ENCODE assay signal across 8 mouse cellular contexts in genomic region chr2:72287142-72287541, GRCm38 (mm10). TPM values are rescaled to one million over a fixed set of nuclear protein-coding genes. Genes with fewer than 3 reads are reported as not detected.
DNase-seq lines count a peak whose midpoint lies in the region; TF ChIP-seq lines count a peak whose summit lies in the region.

No protein-coding gene starts in this region.

- H3K27me3 ChIP-seq in kidney, adult 2 months (replicated peaks; ENCODE audit: control insufficient read depth, insufficient read depth, low read length) = no peaks in the 10 kb centered on the region
- H3K27me3 ChIP-seq in small intestine, adult 2 months (ENCODE audit: control insufficient read depth, insufficient read depth, low read length) = 0 out of 2 replicates have a peak, but pooled peaks cover 4% of the 10 kb centered on the region

- peak; percentile 14 for DNase-seq in kidney, adult 2 months
- no peak for DNase-seq in kidney, adult 18-20 months
- peak; percentile 89 for DNase-seq in c-Kit-positive CD71-positive TER-119-positive erythroid progenitor cells, embryonic 14.5 days (ENCODE audit: low spot score)
- peak; percentile 66 for DNase-seq in large intestine, adult 2 months (ENCODE audit: low read depth, low spot score)
- no peak for DNase-seq in embryo, embryonic 9.5 days (ENCODE audit: extremely low spot score)
- DNase-seq in gastrocnemius, postnatal 10 days = no peak
- DNase-seq in kidney, adult 8-10 months = no peak

- no peaks in the 10 kb centered on the region for H3K36me3 ChIP-seq in kidney, adult 2 months (ENCODE audit: control insufficient read depth, insufficient read depth, low read length)
- H3K36me3 ChIP-seq in small intestine, adult 2 months (ENCODE audit: control insufficient read depth, insufficient read depth, low read length) = no peaks in the 10 kb centered on the region

- TF ChIP-seq POLR2A in kidney, adult 2 months (IDR thresholded peaks at IDR 0.05; ENCODE audit: low read depth, low read length) = no peak
- TF ChIP-seq POLR2A in small intestine, adult 2 months (IDR thresholded peaks at IDR 0.05; ENCODE audit: low read depth, low read length) = no peak

- WGBS in kidney, adult 2 months = 74% methylated on average over 4 of the region's 4 CpGs
- 11% methylated on average over 4 of the region's 4 CpGs for WGBS in large intestine, adult 2 months
- WGBS in small intestine, adult 2 months = 13% methylated on average over 4 of the region's 4 CpGs

- H3K27ac ChIP-seq in kidney, adult 2 months (ENCODE audit: insufficient read depth, low read depth, low read length) = no peak overlapping the region
- H3K27ac ChIP-seq in small intestine, adult 2 months (ENCODE audit: insufficient read depth, low read depth, low read length) = peak overlapping the region; percentile 60

- no peak overlapping the region for H3K4me3 ChIP-seq in kidney, adult 2 months (ENCODE audit: insufficient read depth, low read depth, low read length)
- H3K4me3 ChIP-seq in small intestine, adult 2 months (ENCODE audit: low read depth, low read length) = no peak overlapping the region

- H3K4me1 ChIP-seq in kidney, adult 2 months (ENCODE audit: control insufficient read depth, insufficient read depth, low read length) = no peaks in the 10 kb centered on the region
- peaks cover 10% of the 10 kb centered on the region for H3K4me1 ChIP-seq in small intestine, adult 2 months (ENCODE audit: control insufficient read depth, insufficient read depth, insufficient read length, low read length)

- TF ChIP-seq CTCF in kidney, adult 2 months (conservative IDR thresholded peaks at IDR 0.05; ENCODE audit: insufficient read depth, insufficient read length, low read depth, low read length) = no peak
- TF ChIP-seq CTCF in small intestine, adult 2 months (IDR thresholded peaks at IDR 0.05; ENCODE audit: extremely low read depth, insufficient read length, insufficient replicate concordance, low read depth, low read length) = no peak

RNA-seq across cellular contexts. Expression of gene Map3k20, which starts 1.7 kb away (rescaled TPM):
- polyA plus RNA-seq in kidney, adult 2 months (2012; rRNA removed) = 7.0 and 8.3 TPM in 2 replicates
- polyA plus RNA-seq in large intestine, adult 2 months (2012; rRNA removed) = 13.1 and 16.2 TPM in 2 replicates
- polyA plus RNA-seq in small intestine, adult 2 months (2012; rRNA removed) = 5.3 and 6.0 TPM in 2 replicates
- total RNA-seq in gastrocnemius, postnatal 10 days (2021) = 100 to 1,000 TPM; 255 to 272 TPM

Comparison
In these comparisons a context has a peak if more than half of its experiments do, and no peak if none do; other contexts are left out.
1. DNase-seq: peak in kidney, adult 2 months (single experiment), c-Kit-positive CD71-positive TER-119-positive erythroid progenitor cells, embryonic 14.5 days (single experiment) and large intestine, adult 2 months (single experiment); none in kidney, adult 18-20 months (single experiment), embryo, embryonic 9.5 days (single experiment), gastrocnemius, postnatal 10 days (single experiment) and kidney, adult 8-10 months (0 of 2).